Mouse (Mus musculus) v-Abl transformed pro-B cells (cell line): ENCODE measurements around the gene Fcrl5.

Source experiments
- in situ Hi-C, 2 experiments: fragments of 400-800 bp; cut with MboI; formaldehyde crosslinking; loops; one replicate each; pipeline ENCODE4 v1.15.1; 2025; ENCODE audit not compliant: unreplicated experiment in 2 of 2

The Fcrl5 gene

GRCm38 (mm10) chr3:87498266-87498665, 62.7 kb downstream of the Fcrl5 start:
- in situ Hi-C loops = loop anchor here (5.0 kb wide), 2 partner anchors 81 to 86 kb away; no protein-coding TSS in a partner anchor

GRCm38 (mm10) chr3:87499072-87499471, 63.5 kb downstream of the Fcrl5 start:
- in situ Hi-C loops = loop anchor here (5.0 kb wide), 2 partner anchors 82 to 87 kb away; no protein-coding TSS in a partner anchor

- in situ Hi-C loops = loop anchor here (5.0 to 10.0 kb wide), 5 partner anchors 178 to 468 kb away; partner anchors contain the start of gene Lrrc71 (in 1 of the 2)
Measured at GRCm38 (mm10) chr3:87500088-87501055, 64.8 kb downstream of the Fcrl5 start.

- in situ Hi-C loops = loop anchor here (5.0 to 10.0 kb wide), 5 partner anchors 179 to 469 kb away; partner anchors contain the start of gene Lrrc71 (in 1 of the 2)
Measured at GRCm38 (mm10) chr3:87501151-87501550, 65.6 kb downstream of the Fcrl5 start.

- in situ Hi-C loops = loop anchor here (5.0 to 10.0 kb wide), 5 partner anchors 180 to 470 kb away; partner anchors contain the start of gene Lrrc71 (in 1 of the 2)
Measured at GRCm38 (mm10) chr3:87502771-87503170, 67.2 kb downstream of the Fcrl5 start.

GRCm38 (mm10) chr3:87504330-87504729, 68.8 kb downstream of the Fcrl5 start:
- in situ Hi-C loops = loop anchor here (5.0 to 10.0 kb wide), 5 partner anchors 182 to 472 kb away; partner anchors contain the start of gene Lrrc71 (in 1 of the 2)

GRCm38 (mm10) chr3:87504749-87505425, 69.3 kb downstream of the Fcrl5 start:
- in situ Hi-C loops = loop anchor here (5.0 to 10.0 kb wide), 6 partner anchors 57 to 473 kb away; partner anchors contain the start of gene Lrrc71 (in 1 of the 2)

- in situ Hi-C loops = loop anchor here (5.0 to 10.0 kb wide), 3 partner anchors 56 to 472 kb away; partner anchors contain the start of gene Lrrc71 (in 1 of the 2)
Measured at GRCm38 (mm10) chr3:87506456-87507416, 71.2 kb downstream of the Fcrl5 start.

GRCm38 (mm10) chr3:87508205-87508901, 72.8 kb downstream of the Fcrl5 start:
- in situ Hi-C loops = loop anchor here (5.0 to 10.0 kb wide), 3 partner anchors 54 to 474 kb away; partner anchors contain the start of gene Lrrc71 (in 1 of the 2)

- in situ Hi-C loops = loop anchor here (5.0 to 10.0 kb wide), 3 partner anchors 53 to 474 kb away; partner anchors contain the start of gene Lrrc71 (in 1 of the 2)
Measured at GRCm38 (mm10) chr3:87509061-87509460, 73.5 kb downstream of the Fcrl5 start.

GRCm38 (mm10) chr3:87510832-87511231, 75.3 kb downstream of the Fcrl5 start:
- in situ Hi-C loops = no loop called here

- in situ Hi-C loops = no loop called here
Measured at GRCm38 (mm10) chr3:87511971-87512765, 76.6 kb downstream of the Fcrl5 start.

GRCm38 (mm10) chr3:87515567-87516081, 80.1 kb downstream of the Fcrl5 start:
- in situ Hi-C loops = no loop called here

GRCm38 (mm10) chr3:87518425-87518824, 82.9 kb downstream of the Fcrl5 start:
- in situ Hi-C loops = no loop called here

GRCm38 (mm10) chr3:87521126-87521525, 85.6 kb downstream of the Fcrl5 start:
- in situ Hi-C loops = no loop called here

GRCm38 (mm10) chr3:87521833-87522232, 86.3 kb downstream of the Fcrl5 start:
- in situ Hi-C loops = no loop called here

- in situ Hi-C loops = no loop called here
Measured at GRCm38 (mm10) chr3:87523701-87524100, 88.1 kb downstream of the Fcrl5 start.
